Mouse (Mus musculus) hindbrain, postnatal 0 days (tissue): ENCODE data around the gene Slc39a1. TPM values are rescaled to one million over a fixed set of nuclear protein-coding genes. Genes with fewer than 3 reads are reported as not detected.

ENCODE experiments used
- ATAC-seq: fragments of 200-750 bp; cut with Nextera tagmentation; 2 replicates; pipeline ENCODE4 v1.8.0; 2017; ENCODE audit warnings: mild to moderate bottlenecking, moderate TSS enrichment, moderate library complexity
- DNase-seq: peaks from one replicate; pipeline ENCODE4 v3.0.0-alpha.2; 2015; ENCODE audit warnings: low spot score
- H3K27ac ChIP-seq: fragments of 300-500 bp; sonication (generic); 2 replicates; pipeline ENCODE4 v1.5.1; 2014; ENCODE audit warnings: mild to moderate bottlenecking
- H3K27me3 ChIP-seq: fragments of 300-500 bp; sonication (generic); 2 replicates; pipeline ENCODE4 v1.6.1; 2014; ENCODE audit warnings: low read length, mixed read lengths; ENCODE audit not compliant: insufficient read depth
- H3K36me3 ChIP-seq: fragments of 300-500 bp; sonication (generic); 2 replicates; pipeline ENCODE4 v1.6.1; 2014; ENCODE audit warnings: low read length, mixed read lengths; ENCODE audit not compliant: insufficient read depth
- H3K4me1 ChIP-seq: fragments of 300-500 bp; sonication (generic); 2 replicates; pipeline ENCODE4 v1.6.1; 2014; ENCODE audit warnings: antibody characterized with exemption, low read length, mixed read lengths; ENCODE audit not compliant: insufficient read depth
- H3K4me2 ChIP-seq: fragments of 300-500 bp; sonication (generic); 2 replicates; pipeline ENCODE4 v1.6.1; 2014; ENCODE audit warnings: low read depth, mild to moderate bottlenecking, low read length, moderate library complexity, mixed read lengths
- H3K4me3 ChIP-seq: fragments of 300-500 bp; sonication (generic); 2 replicates; pipeline ENCODE4 v1.5.1; 2014; ENCODE audit warnings: low read length
- H3K9ac ChIP-seq: fragments of 300-500 bp; sonication (generic); replicated peaks from 2 replicates; pipeline ENCODE4 v1.6.1; 2014; ENCODE audit warnings: mild to moderate bottlenecking, low read length, moderate library complexity, mixed read lengths
- H3K9me3 ChIP-seq: fragments of 300-500 bp; sonication (generic); 2 replicates; pipeline ENCODE4 v1.6.1; 2016; ENCODE audit warnings: low read length, mixed read lengths
- CTCF ChIP-seq: IDR thresholded peaks from 2 replicates; pipeline ENCODE4 v1.5.1; 2016; ENCODE audit warnings: antibody characterized with exemption, control low read depth, low read depth
- WGBS: fragments of 180-500 bp; shearing (Covaris S2); extraction: QIAGEN DNeasy Blood & Tissue Kit; methylation state at CpG from one replicate; pipeline ENCODE4 v1.1.7; 2014; 5-methylcytosine and 5-hydroxymethylcytosine counted together
- polyA plus RNA-seq: library from polyadenylated mRNA; unstranded; fragments of >200 nt; fragmentation: Nextera tagmentation; extraction: Ambion mirVana; gene quantifications from 2 replicates; pipeline ENCODE4 v1.2.1, GENCODE M21; 2015
- total RNA-seq: library from RNA; depleted of rRNA; stranded (reverse); fragments of >200 nt; gene quantifications from 2 replicates; pipeline ENCODE4 v1.2.3, GENCODE M21; 2014

Slc39a1 gene
- total and polyA plus RNA-seq, 2 experiments from 2014 or later = 70.1 to 105 TPM

GRCm38 (mm10) chr3:90211475-90212398, 36.2 kb upstream of the Slc39a1 start:
- Histone ChIP-seq H3K9me3 (no peaks in the 10 kb centered on the region), H3K27ac (no peak overlapping the region), H3K4me1 (peaks cover 15% of the 10 kb centered on the region), H3K36me3 (peaks cover 20% of the 10 kb centered on the region; the same call in 1 of the 2 replicates), H3K9ac (0 out of 2 replicates have a peak overlapping the region, but pooled peaks have one; percentile 21), H3K27me3 (no peaks in the 10 kb centered on the region), H3K4me3 (peak overlapping the region; percentile 94; the same call in 1 of the 2 replicates), H3K4me2 (peak overlapping the region; percentile 93)
- ATAC-seq (no peak), DNase-seq (no peak)
- WGBS = 85% methylated on average over 13 of the region's 13 CpGs
- no peak for TF ChIP-seq CTCF

- TF ChIP-seq CTCF = no peak
- 17% methylated on average over 5 of the region's 5 CpGs for WGBS
- DNase-seq (no peak), ATAC-seq (no peak)
- Histone ChIP-seq H3K4me2 (peak overlapping the region; percentile 93), H3K4me3 (peak overlapping the region; percentile 94), H3K27me3 (no peaks in the 10 kb centered on the region), H3K27ac (peak overlapping the region; percentile 95), H3K36me3 (peaks cover 20% of the 10 kb centered on the region; the same call in 1 of the 2 replicates), H3K4me1 (peaks cover 15% of the 10 kb centered on the region), H3K9me3 (no peaks in the 10 kb centered on the region), H3K9ac (peak overlapping the region; percentile 92)
These were observed 35.2 kb upstream of the Slc39a1 start for GRCm38 (mm10) chr3:90212723-90213122.

GRCm38 (mm10) chr3:90213377-90213866, 34.5 kb upstream of the Slc39a1 start, which contains the start of the genes Rps27 and Rab13:
TSS of gene Rps27 (minus strand) at chr3:90213651.
TSS of gene Rab13 (plus strand) at chr3:90213695.
- Histone ChIP-seq H3K4me3 (peak within 1 kb of the TSS; percentile 94), H3K4me2 (peak within 1 kb of the TSS; percentile 93), H3K4me1 (peaks cover 15% of the 10 kb centered on the region), H3K9ac (peak within 1 kb of the TSS; percentile 92), H3K27me3 (no peaks in the 10 kb centered on the region), H3K36me3 (peaks cover 20% of the 10 kb centered on the region; the same call in 1 of the 2 replicates), H3K9me3 (no peaks in the 10 kb centered on the region), H3K27ac (peak within 1 kb of the TSS; percentile 95)
- DNase-seq (peak; percentile 97), ATAC-seq (peak; percentile 96)
- WGBS = under 1% methylated on average over 42 of the region's 42 CpGs
- TF ChIP-seq CTCF = no peak

- peak; percentile 43 for ATAC-seq
- Histone ChIP-seq H3K4me1 (peaks cover 15% of the 10 kb centered on the region), H3K9ac (peak overlapping the region; percentile 92; the same call in 1 of the 2 replicates), H3K9me3 (no peaks in the 10 kb centered on the region), H3K27ac (peak overlapping the region; percentile 95), H3K36me3 (peaks cover 15% of the 10 kb centered on the region; the same call in 1 of the 2 replicates), H3K27me3 (no peaks in the 10 kb centered on the region), H3K4me3 (peak overlapping the region; percentile 94), H3K4me2 (peak overlapping the region; percentile 93)
- 10% methylated on average over 12 of the region's 12 CpGs for WGBS
- no peak for TF ChIP-seq CTCF
- DNase-seq = peak; percentile 48
These were observed 33.9 kb upstream of the Slc39a1 start for GRCm38 (mm10) chr3:90213956-90214684.

- 45% methylated on average over 1 of the region's 1 CpGs for WGBS
- Histone ChIP-seq H3K27me3 (no peaks in the 10 kb centered on the region), H3K4me1 (peaks cover 20% of the 10 kb centered on the region), H3K4me3 (no peak overlapping the region), H3K36me3 (peaks cover 10% of the 10 kb centered on the region; the same call in 1 of the 2 replicates), H3K4me2 (no peak overlapping the region), H3K9me3 (no peaks in the 10 kb centered on the region), H3K9ac (no peak overlapping the region), H3K27ac (no peak overlapping the region)
- ATAC-seq = no peak
- no peak for DNase-seq
- TF ChIP-seq CTCF = no peak; the same call in 1 of the 2 replicates
These were observed 32.1 kb upstream of the Slc39a1 start for GRCm38 (mm10) chr3:90215825-90216380.

GRCm38 (mm10) chr3:90220088-90220487, 27.9 kb upstream of the Slc39a1 start:
- no peaks in the 10 kb centered on the region for H3K36me3 ChIP-seq
- no peaks in the 10 kb centered on the region for H3K27me3 ChIP-seq
- peak overlapping the region; percentile 42 for H3K4me3 ChIP-seq
- peak overlapping the region; percentile 78 for H3K4me2 ChIP-seq
- WGBS = 12% methylated on average over 6 of the region's 6 CpGs
- H3K4me1 ChIP-seq = peaks cover 5% of the 10 kb centered on the region; the same call in 1 of the 2 replicates
- peak overlapping the region; percentile 68 for H3K27ac ChIP-seq
- H3K9ac ChIP-seq = peak overlapping the region; percentile 35
- DNase-seq (peak; percentile 81), ATAC-seq (peak; percentile 66; the same call in 1 of the 2 replicates)
- no peaks in the 10 kb centered on the region for H3K9me3 ChIP-seq
- TF ChIP-seq CTCF = peak; percentile 75
